Mouse (Mus musculus) neural tube, embryonic 11.5 days (tissue): ENCODE data around the gene Car4. TPM values are rescaled to one million over a fixed set of nuclear protein-coding genes. Genes with fewer than 3 reads are reported as not detected.
A peak's percentile ranks its signal among the peaks of the same experiment; 100 is the strongest.

Experiments used
- ATAC-seq: fragments of 200-750 bp; cut with Nextera tagmentation; 2 replicates; pipeline ENCODE4 v1.8.0; 2017; ENCODE audit warnings: moderate number of reproducible peaks, mild to moderate bottlenecking, moderate TSS enrichment, moderate library complexity; ENCODE audit not compliant: insufficient read depth, low FRiP score, low TSS enrichment
- DNase-seq: peaks from one replicate; pipeline ENCODE4 v3.0.0-alpha.2; 2015; ENCODE audit warnings: low spot score
- H3K27ac ChIP-seq: fragments of 300-500 bp; sonication (generic); 2 replicates; pipeline ENCODE4 v1.5.1; 2014; ENCODE audit warnings: low read depth, mild to moderate bottlenecking, low read length
- H3K27me3 ChIP-seq: fragments of 300-500 bp; sonication (generic); 2 replicates; pipeline ENCODE4 v1.6.1; 2014; ENCODE audit warnings: mild to moderate bottlenecking, low read length, mixed read lengths; ENCODE audit not compliant: control insufficient read depth, insufficient read depth
- H3K36me3 ChIP-seq: fragments of 300-500 bp; sonication (generic); 2 replicates; pipeline ENCODE4 v1.6.1; 2014; ENCODE audit warnings: mild to moderate bottlenecking, low read length, moderate library complexity, mixed read lengths; ENCODE audit not compliant: control insufficient read depth, insufficient read depth
- H3K4me1 ChIP-seq: fragments of 300-500 bp; sonication (generic); 2 replicates; pipeline ENCODE4 v1.6.1; 2014; ENCODE audit warnings: low read length, mixed read lengths; ENCODE audit not compliant: control insufficient read depth, insufficient read depth
- H3K4me2 ChIP-seq: fragments of 300-500 bp; sonication (generic); 2 replicates; pipeline ENCODE4 v1.6.1; 2014; ENCODE audit warnings: low read depth, mild to moderate bottlenecking, moderate library complexity
- H3K4me3 ChIP-seq: fragments of 300-500 bp; sonication (generic); 2 replicates; pipeline ENCODE4 v1.5.1; 2014; ENCODE audit warnings: low read depth, low read length
- H3K9ac ChIP-seq: fragments of 300-500 bp; sonication (generic); 2 replicates; pipeline ENCODE4 v1.6.1; 2014; ENCODE audit warnings: mild to moderate bottlenecking, low read length
- H3K9me3 ChIP-seq: fragments of 300-500 bp; sonication (generic); 2 replicates; pipeline ENCODE4 v1.6.1; 2016; ENCODE audit warnings: low read length; ENCODE audit not compliant: control insufficient read depth
- WGBS: fragments of 180-500 bp; shearing (Covaris S2); extraction: QIAGEN DNeasy Blood & Tissue Kit; methylation state at CpG from one replicate; pipeline ENCODE4 v1.1.7; 2014; 5-methylcytosine and 5-hydroxymethylcytosine counted together
- polyA plus RNA-seq: library from polyadenylated mRNA; unstranded; fragments of >200 nt; fragmentation: Nextera tagmentation; extraction: Ambion mirVana; gene quantifications from 2 replicates; pipeline ENCODE4 v1.2.1, GENCODE M21; 2014

Gene Car4
- polyA plus RNA-seq, 1 experiment from 2014 or later = 2.0 TPM

- H3K4me3 ChIP-seq = no peak overlapping the region
- no peak for ATAC-seq
- H3K9me3 ChIP-seq = no peaks in the 10 kb centered on the region
- H3K4me2 ChIP-seq = no peak overlapping the region
- no peaks in the 10 kb centered on the region for H3K36me3 ChIP-seq
- no peak overlapping the region for H3K27ac ChIP-seq
- no peaks in the 10 kb centered on the region for H3K27me3 ChIP-seq
- DNase-seq = no peak
- no peaks in the 10 kb centered on the region for H3K4me1 ChIP-seq
- no peak overlapping the region for H3K9ac ChIP-seq
- WGBS = 70% methylated on average over 5 of the region's 5 CpGs
Measured at GRCm38 (mm10) chr11:84973661-84974060, 16.1 kb downstream of the Car4 start.

- Histone ChIP-seq H3K27me3 (no peaks in the 10 kb centered on the region), H3K9me3 (no peaks in the 10 kb centered on the region), H3K4me1 (no peaks in the 10 kb centered on the region), H3K4me3 (no peak overlapping the region), H3K9ac (no peak overlapping the region), H3K27ac (no peak overlapping the region), H3K36me3 (no peaks in the 10 kb centered on the region), H3K4me2 (no peak overlapping the region)
- DNase-seq = no peak
- ATAC-seq = no peak
- WGBS = 71% methylated on average over 7 of the region's 7 CpGs
Measured at GRCm38 (mm10) chr11:84974582-84974981, 17.0 kb downstream of the Car4 start.

- 83% methylated on average over 3 of the region's 3 CpGs for WGBS
- DNase-seq (no peak), ATAC-seq (no peak)
Measured at GRCm38 (mm10) chr11:84976706-84977105, 19.1 kb downstream of the Car4 start.

GRCm38 (mm10) chr11:84977385-84977952, 19.9 kb downstream of the Car4 start:
- no peaks in the 10 kb centered on the region for H3K36me3 ChIP-seq
- H3K4me1 ChIP-seq = no peaks in the 10 kb centered on the region
- H3K4me3 ChIP-seq = no peak overlapping the region
- H3K27me3 ChIP-seq = no peaks in the 10 kb centered on the region
- no peak overlapping the region for H3K9ac ChIP-seq
- no peaks in the 10 kb centered on the region for H3K9me3 ChIP-seq
- ATAC-seq (no peak), DNase-seq (no peak)
- H3K27ac ChIP-seq = no peak overlapping the region
- 63% methylated on average over 3 of the region's 3 CpGs for WGBS
- H3K4me2 ChIP-seq = no peak overlapping the region

More at GRCm38 (mm10) chr11:84976706-84977105, 19.1 kb downstream of the Car4 start:
- no peak overlapping the region for H3K4me2 ChIP-seq
- H3K9me3 ChIP-seq = no peaks in the 10 kb centered on the region
- no peaks in the 10 kb centered on the region for H3K4me1 ChIP-seq
- H3K9ac ChIP-seq = no peak overlapping the region
- no peaks in the 10 kb centered on the region for H3K27me3 ChIP-seq
- H3K36me3 ChIP-seq = no peaks in the 10 kb centered on the region
- H3K27ac ChIP-seq = no peak overlapping the region
- H3K4me3 ChIP-seq = no peak overlapping the region

DNA sequence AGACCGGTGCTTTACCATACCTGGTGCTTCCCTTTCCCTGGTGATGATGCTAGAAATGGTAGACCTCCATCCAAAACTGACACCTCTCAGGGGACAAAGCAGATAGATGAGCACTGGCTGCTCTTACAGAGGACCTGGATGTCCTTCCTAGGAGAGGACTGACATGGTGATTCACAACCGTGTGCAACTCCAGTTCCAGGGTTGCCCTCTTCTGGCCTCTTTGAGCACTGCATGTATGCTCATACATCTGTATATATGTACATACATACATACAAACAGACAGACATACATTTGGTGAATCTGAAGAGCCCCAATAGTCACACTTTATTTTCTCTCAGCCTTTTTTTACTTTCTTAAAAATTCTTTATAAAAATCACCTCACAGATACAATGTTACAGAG, 20.5 kb downstream of the Car4 start:
- H3K27ac ChIP-seq = no peak overlapping the region
- no peaks in the 10 kb centered on the region for H3K9me3 ChIP-seq
- no peak overlapping the region for H3K9ac ChIP-seq
- H3K4me1 ChIP-seq = no peaks in the 10 kb centered on the region
- no peak for ATAC-seq
- peak; percentile 54 for DNase-seq
- no peaks in the 10 kb centered on the region for H3K27me3 ChIP-seq
- 47% methylated on average over 2 of the region's 2 CpGs for WGBS
- H3K36me3 ChIP-seq = no peaks in the 10 kb centered on the region
- H3K4me2 ChIP-seq = no peak overlapping the region
- no peak overlapping the region for H3K4me3 ChIP-seq

DNA sequence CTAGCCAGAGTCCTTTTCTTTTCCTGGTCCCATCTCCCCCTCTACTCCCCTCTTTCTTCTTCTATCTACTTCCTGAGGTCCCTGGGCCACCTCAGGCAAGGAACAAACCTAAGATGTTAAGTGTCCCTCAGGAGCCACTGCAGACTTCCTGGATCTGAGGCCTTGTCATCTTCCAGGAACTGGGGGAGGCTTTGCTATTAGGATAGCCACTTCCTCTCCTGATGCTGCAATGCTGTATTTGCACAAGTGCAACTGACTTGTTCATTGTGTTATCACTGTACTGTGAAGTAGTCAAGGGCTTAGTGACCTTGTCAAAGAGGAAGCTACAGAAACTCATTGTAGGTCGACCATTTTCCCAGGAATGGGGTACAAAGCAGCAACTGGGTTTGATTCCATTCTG, 21.8 kb downstream of the Car4 start:
- H3K4me3 ChIP-seq = no peak overlapping the region
- no peak overlapping the region for H3K9ac ChIP-seq
- no peak overlapping the region for H3K27ac ChIP-seq
- no peaks in the 10 kb centered on the region for H3K4me1 ChIP-seq
- no peaks in the 10 kb centered on the region for H3K27me3 ChIP-seq
- no peak overlapping the region for H3K4me2 ChIP-seq
- no peaks in the 10 kb centered on the region for H3K9me3 ChIP-seq
- WGBS = 44% methylated on average over 1 of the region's 1 CpGs
- H3K36me3 ChIP-seq = no peaks in the 10 kb centered on the region
- ATAC-seq (no peak), DNase-seq (no peak)

DNA sequence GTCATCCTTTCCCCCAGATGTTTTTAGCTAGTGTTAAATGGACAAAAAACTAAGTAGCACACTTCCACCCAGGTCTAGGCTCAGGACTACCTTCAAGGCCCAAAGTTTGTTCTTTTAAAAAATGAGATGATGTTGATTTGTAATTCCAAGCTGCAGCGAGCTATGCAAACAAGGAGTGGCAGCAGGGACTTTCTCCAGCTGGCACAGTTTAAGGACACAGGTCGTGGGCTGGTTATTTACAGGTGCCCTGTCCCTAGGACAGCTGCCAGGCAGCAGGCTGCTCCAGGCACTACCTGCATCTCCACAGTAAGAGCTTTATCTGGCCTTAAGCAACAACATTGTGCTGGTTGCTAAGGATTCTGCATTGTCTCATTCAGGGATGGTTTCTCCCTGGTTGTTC, 23.1 kb downstream of the Car4 start:
- H3K9ac ChIP-seq = no peak overlapping the region
- peaks cover 2% of the 10 kb centered on the region; the same call in 1 of the 2 replicates for H3K36me3 ChIP-seq
- no peak overlapping the region for H3K27ac ChIP-seq
- ATAC-seq = no peak
- H3K4me3 ChIP-seq = no peak overlapping the region
- H3K9me3 ChIP-seq = no peaks in the 10 kb centered on the region
- WGBS = 73% methylated on average over 2 of the region's 2 CpGs
- no peaks in the 10 kb centered on the region for H3K27me3 ChIP-seq
- no peaks in the 10 kb centered on the region for H3K4me1 ChIP-seq
- DNase-seq = no peak
- no peak overlapping the region for H3K4me2 ChIP-seq

- H3K4me2 ChIP-seq = no peak overlapping the region
- no peak overlapping the region for H3K9ac ChIP-seq
- 76% methylated on average over 6 of the region's 6 CpGs for WGBS
- peaks cover 2% of the 10 kb centered on the region; the same call in 1 of the 2 replicates for H3K36me3 ChIP-seq
- H3K27ac ChIP-seq = no peak overlapping the region
- DNase-seq (no peak), ATAC-seq (no peak)
- H3K9me3 ChIP-seq = no peaks in the 10 kb centered on the region
- no peak overlapping the region for H3K4me3 ChIP-seq
- H3K27me3 ChIP-seq = no peaks in the 10 kb centered on the region
- no peaks in the 10 kb centered on the region for H3K4me1 ChIP-seq
Measured at GRCm38 (mm10) chr11:84985421-84985820, 27.8 kb downstream of the Car4 start.

GRCm38 (mm10) chr11:84988341-84988919, 30.8 kb downstream of the Car4 start:
- 91% methylated on average over 3 of the region's 3 CpGs for WGBS
- ATAC-seq = no peak
- no peak overlapping the region for H3K4me3 ChIP-seq
- no peaks in the 10 kb centered on the region for H3K4me1 ChIP-seq
- H3K9ac ChIP-seq = no peak overlapping the region
- H3K36me3 ChIP-seq = peaks cover 2% of the 10 kb centered on the region; the same call in 1 of the 2 replicates
- no peak for DNase-seq
- no peaks in the 10 kb centered on the region for H3K27me3 ChIP-seq
- no peak overlapping the region for H3K27ac ChIP-seq
- H3K9me3 ChIP-seq = no peaks in the 10 kb centered on the region
- no peak overlapping the region for H3K4me2 ChIP-seq
